Mouse (Mus musculus) MEL (cell line): ENCODE data around the gene Clic1.
A peak's percentile ranks its signal among the peaks of the same experiment; 100 is the strongest.

Source experiments
- CTCF ChIP-seq, 3 experiments: IDR thresholded peaks in 2 of 3; conservative IDR thresholded peaks in 1 of 3; 2 replicates each; pipeline ENCODE4 v1.5.1; 2011 to 2012; ENCODE audit warnings: low read length in 3 of 3, low read depth in 2 of 3, mild to moderate bottlenecking in 2 of 3, improper control_type of control experiment in 1 of 3, inconsistent platforms in 1 of 3, mixed read lengths in 1 of 3, moderate library complexity in 1 of 3; ENCODE audit not compliant: control insufficient read depth in 1 of 3, insufficient read depth in 1 of 3, poor library complexity in 1 of 3, severe bottlenecking in 1 of 3
- E2F4 ChIP-seq: IDR thresholded peaks from 2 replicates; pipeline ENCODE4 v1.6.1; 2011; ENCODE audit warnings: low read depth, low read length, improper control_type of control experiment, borderline replicate concordance
- ELF1 ChIP-seq: IDR thresholded peaks from 2 replicates; pipeline ENCODE4 v1.6.1; 2014; ENCODE audit warnings: low read depth, mild to moderate bottlenecking, inconsistent platforms, low read length, improper control_type of control experiment, moderate library complexity
- EP300 ChIP-seq, 2 experiments: IDR thresholded peaks; 2 replicates each; pipeline ENCODE4 v1.6.1; 2011; ENCODE audit warnings: improper control_type of control experiment in 2 of 2, low read length in 2 of 2, low read depth in 1 of 2, mild to moderate bottlenecking in 1 of 2
- MAFK ChIP-seq: IDR thresholded peaks from 2 replicates; pipeline ENCODE4 v1.6.1; 2011; ENCODE audit warnings: low read depth, mild to moderate bottlenecking, low read length, improper control_type of control experiment, borderline replicate concordance
- MAX ChIP-seq: IDR thresholded peaks from 2 replicates; pipeline ENCODE4 v1.6.1; 2011; ENCODE audit warnings: low read length, improper control_type of control experiment
- SMC3 ChIP-seq: IDR thresholded peaks from 2 replicates; pipeline ENCODE4 v1.6.1; 2011; ENCODE audit warnings: low read depth, low read length, improper control_type of control experiment
- TBP ChIP-seq: IDR thresholded peaks from 2 replicates; pipeline ENCODE4 v1.8.0; 2011; ENCODE audit warnings: low read depth, low read length, improper control_type of control experiment
- UBTF ChIP-seq: IDR thresholded peaks from 2 replicates; pipeline ENCODE4 v1.6.1; 2012; ENCODE audit warnings: low read depth, mild to moderate bottlenecking, inconsistent platforms, low read length, improper control_type of control experiment, moderate library complexity, borderline replicate concordance; ENCODE audit not compliant: insufficient read depth
- ZC3H11A ChIP-seq: IDR thresholded peaks from 2 replicates; pipeline ENCODE4 v1.6.1; 2012; ENCODE audit warnings: low read depth, mild to moderate bottlenecking, inconsistent platforms, low read length, improper control_type of control experiment
- ZKSCAN1 ChIP-seq: IDR thresholded peaks from 2 replicates; pipeline ENCODE4 v1.6.1; 2012; ENCODE audit warnings: low read depth, mild to moderate bottlenecking, inconsistent platforms, low read length, improper control_type of control experiment, moderate library complexity
- ZMIZ1 ChIP-seq: IDR thresholded peaks from 2 replicates; pipeline ENCODE4 v1.6.1; 2012; ENCODE audit warnings: low read depth, mild to moderate bottlenecking, inconsistent platforms, low read length, improper control_type of control experiment, moderate library complexity

- TF ChIP-seq ZMIZ1 (peak; percentile 70; the same call in 1 of the 2 replicates), MAFK (no peak), SMC3 (no peak), CTCF (IDR thresholded peaks at IDR 0.05 in 2 of 3, conservative IDR thresholded peaks at IDR 0.05 in 1 of 3; ENCODE audit: control insufficient read depth in 1 of 3, insufficient read depth in 1 of 3, low read depth in 2 of 3, low read length in 3 of 3, poor library complexity in 1 of 3, severe bottlenecking in 1 of 3) (no peak), MAX (peak; percentile 67), EP300 (IDR thresholded peaks at IDR 0.05; ENCODE audit: low read depth in 1 of 2, low read length in 2 of 2) (peak in 1 of 2 experiments; percentile 59; a peak in 1 of 4 replicates), ZKSCAN1 (no peak), TBP (peak; percentile 88), ELF1 (no peak), UBTF (no peak), E2F4 (no peak), ZC3H11A (no peak)
These were observed 22.3 kb upstream of the Clic1 start, which contains the start of gene Sapcd1 for GRCm38 (mm10) chr17:35027277-35028068.
